Mouse (Mus musculus): ENCODE data around the gene Ephb2. TPM values are rescaled to one million over a fixed set of nuclear protein-coding genes. Genes with fewer than 3 reads are reported as not detected.

Ephb2 gene
- polyA plus RNA-seq, 1 experiment from 2014 or later, result 0.36 TPM

DNA sequence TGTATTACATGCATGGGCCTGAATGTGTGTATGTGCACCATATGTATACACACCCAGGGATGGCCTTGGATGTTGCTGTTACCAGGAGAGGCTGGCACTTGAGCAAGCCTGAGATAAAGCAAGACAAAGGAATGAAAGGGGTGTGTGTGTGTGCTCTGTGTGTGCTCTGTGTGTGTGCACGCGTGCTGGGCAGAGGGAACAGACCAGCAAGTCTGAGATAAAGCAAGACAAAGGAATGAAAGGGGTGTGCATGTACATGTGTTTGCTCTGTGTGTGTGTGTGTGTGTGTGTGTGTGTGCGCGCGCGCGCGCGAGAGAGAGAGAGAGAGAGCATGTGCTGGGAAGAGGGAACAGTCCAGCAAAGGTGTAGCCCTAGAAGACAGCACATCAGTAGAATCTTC lies 125.4 kb downstream of the Ephb2 start:
- Histone ChIP-seq H3K9ac (no peak overlapping the region), H3K4me2 (no peak overlapping the region), H3K27ac (no peak overlapping the region), H3K27me3 (no peaks in the 10 kb centered on the region), H3K36me3 (no peaks in the 10 kb centered on the region), H3K9me3 (replicated peaks) (no peaks in the 10 kb centered on the region), H3K4me1 (replicated peaks) (peaks cover 7% of the 10 kb centered on the region; the same call in 1 of the 2 replicates), H3K4me3 (replicated peaks) (no peak overlapping the region)
- DNase-seq (no peak), ATAC-seq (ENCODE audit: low read depth) (no peak)
- 85% methylated on average over 9 of the region's 9 CpGs for WGBS (ENCODE audit: insufficient replicate concordance)

DNA sequence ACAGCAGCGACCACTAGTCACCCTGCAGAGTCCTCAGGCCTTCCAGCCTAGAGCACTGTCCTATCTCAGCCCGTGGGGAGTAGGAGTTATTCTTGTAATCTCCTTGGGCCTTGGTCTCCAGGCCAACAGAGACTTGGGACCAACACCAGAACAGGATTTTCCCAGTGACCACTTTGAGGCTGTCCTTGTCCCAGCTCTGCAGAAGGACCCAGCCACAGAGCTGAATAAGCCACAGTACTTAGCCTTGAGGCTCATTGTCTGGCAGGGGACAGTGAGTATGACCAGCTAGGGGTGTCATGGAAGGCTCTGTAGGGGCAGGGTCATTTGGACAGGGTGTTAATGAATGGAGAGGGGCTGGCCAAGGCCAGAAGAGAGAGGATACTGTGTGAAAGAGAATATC lies 126.8 kb downstream of the Ephb2 start:
- H3K4me3 ChIP-seq (replicated peaks), result no peak overlapping the region
- 46% methylated on average over 2 of the region's 2 CpGs for WGBS (ENCODE audit: insufficient replicate concordance)
- H3K36me3 ChIP-seq, result no peaks in the 10 kb centered on the region
- H3K27me3 ChIP-seq, result no peaks in the 10 kb centered on the region
- no peak overlapping the region for H3K9ac ChIP-seq
- H3K9me3 ChIP-seq (replicated peaks), result no peaks in the 10 kb centered on the region
- H3K27ac ChIP-seq, result no peak overlapping the region
- DNase-seq, result no peak
- H3K4me2 ChIP-seq, result no peak overlapping the region
- ATAC-seq (ENCODE audit: low read depth), result no peak
- H3K4me1 ChIP-seq (replicated peaks), result peaks cover 7% of the 10 kb centered on the region; the same call in 1 of the 2 replicates

DNA sequence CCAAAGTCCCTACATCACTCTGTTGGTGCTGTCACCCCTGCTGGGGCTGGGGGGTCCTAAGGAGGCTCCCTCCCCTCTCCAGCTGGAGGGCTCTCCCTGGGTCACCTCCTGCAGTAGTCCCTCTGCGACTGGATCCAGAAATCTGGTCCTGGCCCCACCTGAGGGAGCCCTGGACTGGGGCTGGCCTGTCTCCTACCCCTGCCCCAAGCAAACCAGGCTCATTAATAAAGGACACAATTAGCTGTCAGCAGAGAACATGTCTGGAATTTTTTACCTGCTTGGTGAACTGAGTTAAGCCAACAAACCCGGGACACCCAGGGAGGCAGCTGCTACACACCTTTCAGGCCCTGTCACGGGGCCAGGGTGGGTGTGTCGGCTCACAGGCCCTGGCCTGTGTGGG lies 129.1 kb downstream of the Ephb2 start:
- Histone ChIP-seq H3K27ac (no peak overlapping the region), H3K4me1 (replicated peaks) (0 out of 2 replicates have a peak, but pooled peaks cover 1% of the 10 kb centered on the region), H3K4me3 (replicated peaks) (no peak overlapping the region), H3K36me3 (no peaks in the 10 kb centered on the region), H3K4me2 (no peak overlapping the region), H3K9ac (no peak overlapping the region), H3K9me3 (replicated peaks) (no peaks in the 10 kb centered on the region), H3K27me3 (no peaks in the 10 kb centered on the region)
- DNase-seq, result no peak
- ATAC-seq (ENCODE audit: low read depth), result no peak
- WGBS (ENCODE audit: insufficient replicate concordance), result 66% methylated on average over 4 of the region's 4 CpGs

DNA sequence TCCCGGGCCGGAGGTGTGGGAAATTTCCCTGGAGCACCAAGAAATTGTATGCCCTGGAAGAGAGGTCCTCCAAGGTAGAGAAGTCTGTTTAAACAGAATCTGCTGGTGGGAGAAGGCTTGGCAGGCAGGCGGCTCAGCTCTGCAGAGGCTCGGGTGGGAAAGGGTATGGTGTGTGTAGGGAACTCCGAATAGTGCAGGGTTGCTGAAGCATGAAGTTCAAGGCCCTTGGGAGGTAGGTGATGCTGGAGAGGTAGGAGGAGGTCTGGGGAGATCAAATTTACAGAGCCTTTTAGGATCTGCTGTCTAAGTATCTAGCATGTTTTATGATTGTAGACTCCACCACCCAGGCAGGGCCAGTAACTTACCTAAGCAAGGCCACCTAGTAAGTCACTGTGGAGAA lies 130.7 kb downstream of the Ephb2 start:
- WGBS (ENCODE audit: insufficient replicate concordance), result 65% methylated on average over 5 of the region's 5 CpGs
- Histone ChIP-seq H3K36me3 (no peaks in the 10 kb centered on the region), H3K4me3 (replicated peaks) (no peak overlapping the region), H3K27ac (no peak overlapping the region), H3K4me2 (no peak overlapping the region), H3K9me3 (replicated peaks) (no peaks in the 10 kb centered on the region), H3K4me1 (replicated peaks) (no peaks in the 10 kb centered on the region), H3K9ac (no peak overlapping the region), H3K27me3 (no peaks in the 10 kb centered on the region)
- no peak for DNase-seq
- no peak for ATAC-seq (ENCODE audit: low read depth)

DNA sequence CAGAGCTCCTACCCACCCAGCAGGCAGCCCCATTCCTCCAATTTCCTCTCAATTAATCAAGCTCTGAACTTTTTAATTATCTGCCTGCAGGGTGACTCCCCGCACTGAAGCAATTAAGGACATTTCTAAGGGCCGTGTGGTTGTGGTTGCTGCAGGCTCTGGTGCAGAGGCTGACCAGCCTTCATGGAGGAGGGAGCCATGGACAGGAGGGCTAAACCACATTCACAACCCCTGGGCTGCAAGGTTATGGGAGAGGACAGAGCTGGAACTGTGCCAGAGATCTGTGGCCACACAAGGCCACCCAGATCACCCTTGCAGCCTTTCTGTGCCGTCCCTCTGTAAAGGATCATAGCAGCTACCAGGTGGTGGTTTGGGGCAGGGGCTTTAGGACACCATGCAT lies 131.2 kb downstream of the Ephb2 start:
- DNase-seq (no peak), ATAC-seq (ENCODE audit: low read depth) (no peak)
- WGBS (ENCODE audit: insufficient replicate concordance), result 49% methylated on average over 3 of the region's 3 CpGs
- Histone ChIP-seq H3K9me3 (replicated peaks) (no peaks in the 10 kb centered on the region), H3K9ac (no peak overlapping the region), H3K36me3 (no peaks in the 10 kb centered on the region), H3K4me3 (replicated peaks) (no peak overlapping the region), H3K4me1 (replicated peaks) (no peaks in the 10 kb centered on the region), H3K27me3 (no peaks in the 10 kb centered on the region), H3K27ac (no peak overlapping the region), H3K4me2 (no peak overlapping the region)

GRCm38 (mm10) chr4:136703351-136703750 lies 132.4 kb downstream of the Ephb2 start:
- no peak overlapping the region for H3K4me3 ChIP-seq (replicated peaks)
- H3K36me3 ChIP-seq, result no peaks in the 10 kb centered on the region
- no peaks in the 10 kb centered on the region for H3K4me1 ChIP-seq (replicated peaks)
- ATAC-seq (ENCODE audit: low read depth) (no peak), DNase-seq (no peak)
- no peak overlapping the region for H3K27ac ChIP-seq
- no peaks in the 10 kb centered on the region for H3K27me3 ChIP-seq
- H3K4me2 ChIP-seq, result no peak overlapping the region
- H3K9me3 ChIP-seq (replicated peaks), result no peaks in the 10 kb centered on the region
- no peak overlapping the region for H3K9ac ChIP-seq
- WGBS (ENCODE audit: insufficient replicate concordance), result 83% methylated on average over 11 of the region's 11 CpGs

DNA sequence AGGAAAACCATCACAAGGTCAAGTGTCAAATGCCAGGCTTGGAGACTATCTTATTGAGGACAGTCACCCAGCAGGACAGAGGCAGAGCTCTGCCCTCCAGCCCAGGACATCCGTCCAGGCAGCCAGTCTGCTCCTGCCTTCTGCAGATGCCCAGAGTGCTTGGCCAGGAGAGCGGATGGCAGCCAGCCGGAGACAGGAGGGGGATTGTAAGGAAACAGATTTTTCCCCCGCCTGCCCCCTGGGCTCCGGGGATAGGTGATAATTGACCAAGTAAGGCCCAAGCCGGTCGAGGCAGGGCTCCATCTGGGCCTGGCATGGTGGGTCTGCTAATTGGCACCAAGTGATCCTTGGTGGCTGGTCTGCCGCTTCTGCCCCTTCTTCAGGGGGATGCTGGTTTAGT lies 133.3 kb downstream of the Ephb2 start:
- Histone ChIP-seq H3K27me3 (no peaks in the 10 kb centered on the region), H3K9ac (no peak overlapping the region), H3K4me1 (replicated peaks) (no peaks in the 10 kb centered on the region), H3K9me3 (replicated peaks) (no peaks in the 10 kb centered on the region), H3K36me3 (no peaks in the 10 kb centered on the region), H3K4me3 (replicated peaks) (no peak overlapping the region), H3K27ac (no peak overlapping the region), H3K4me2 (no peak overlapping the region)
- ATAC-seq (ENCODE audit: low read depth) (no peak), DNase-seq (no peak)
- 67% methylated on average over 8 of the region's 8 CpGs for WGBS (ENCODE audit: insufficient replicate concordance)

DNA sequence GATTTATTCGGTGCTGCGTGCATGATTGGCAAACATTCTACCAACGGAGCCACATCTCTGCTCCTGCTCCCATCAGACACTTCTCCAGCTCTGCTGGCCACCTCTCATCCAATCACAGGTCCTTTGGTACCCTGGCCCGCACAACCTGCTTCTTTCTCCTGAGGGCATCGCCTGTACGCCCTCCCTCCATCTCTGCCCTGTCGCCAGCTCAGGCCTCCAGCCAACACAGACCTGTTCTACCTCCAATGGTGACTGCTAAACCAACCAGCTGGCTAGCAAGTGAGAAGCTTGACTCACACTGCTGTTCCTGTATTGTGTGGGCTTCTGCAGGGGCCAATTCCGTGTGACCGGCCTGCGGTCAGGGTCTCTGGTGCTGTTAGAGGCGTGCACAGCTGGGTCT lies 134.6 kb downstream of the Ephb2 start:
- no peaks in the 10 kb centered on the region for H3K36me3 ChIP-seq
- no peak for ATAC-seq (ENCODE audit: low read depth)

GRCm38 (mm10) chr4:136699084-136699450 lies 136.7 kb downstream of the Ephb2 start:
- Histone ChIP-seq H3K4me2 (no peak overlapping the region), H3K36me3 (no peaks in the 10 kb centered on the region), H3K9ac (no peak overlapping the region), H3K27ac (no peak overlapping the region), H3K4me3 (replicated peaks) (no peak overlapping the region), H3K27me3 (no peaks in the 10 kb centered on the region), H3K9me3 (replicated peaks) (no peaks in the 10 kb centered on the region), H3K4me1 (replicated peaks) (no peaks in the 10 kb centered on the region)
- ATAC-seq (ENCODE audit: low read depth) (no peak), DNase-seq (no peak)
- WGBS (ENCODE audit: insufficient replicate concordance), result 73% methylated on average over 7 of the region's 7 CpGs

More for the DNA sequence above, 134.6 kb downstream of the Ephb2 start:
- whole genome bisulfite sequencing (ENCODE audit: insufficient replicate concordance), result 84% methylated on average over 11 of the region's 11 CpGs
- no peak overlapping the region for H3K27ac ChIP-seq
- no peak overlapping the region for H3K9ac ChIP-seq
- H3K4me2 ChIP-seq, result no peak overlapping the region
- no peaks in the 10 kb centered on the region for H3K27me3 ChIP-seq
- no peak for DNase-seq
- no peaks in the 10 kb centered on the region for H3K4me1 ChIP-seq (replicated peaks)
- no peak overlapping the region for H3K4me3 ChIP-seq (replicated peaks)
- H3K9me3 ChIP-seq (replicated peaks), result no peaks in the 10 kb centered on the region

DNA sequence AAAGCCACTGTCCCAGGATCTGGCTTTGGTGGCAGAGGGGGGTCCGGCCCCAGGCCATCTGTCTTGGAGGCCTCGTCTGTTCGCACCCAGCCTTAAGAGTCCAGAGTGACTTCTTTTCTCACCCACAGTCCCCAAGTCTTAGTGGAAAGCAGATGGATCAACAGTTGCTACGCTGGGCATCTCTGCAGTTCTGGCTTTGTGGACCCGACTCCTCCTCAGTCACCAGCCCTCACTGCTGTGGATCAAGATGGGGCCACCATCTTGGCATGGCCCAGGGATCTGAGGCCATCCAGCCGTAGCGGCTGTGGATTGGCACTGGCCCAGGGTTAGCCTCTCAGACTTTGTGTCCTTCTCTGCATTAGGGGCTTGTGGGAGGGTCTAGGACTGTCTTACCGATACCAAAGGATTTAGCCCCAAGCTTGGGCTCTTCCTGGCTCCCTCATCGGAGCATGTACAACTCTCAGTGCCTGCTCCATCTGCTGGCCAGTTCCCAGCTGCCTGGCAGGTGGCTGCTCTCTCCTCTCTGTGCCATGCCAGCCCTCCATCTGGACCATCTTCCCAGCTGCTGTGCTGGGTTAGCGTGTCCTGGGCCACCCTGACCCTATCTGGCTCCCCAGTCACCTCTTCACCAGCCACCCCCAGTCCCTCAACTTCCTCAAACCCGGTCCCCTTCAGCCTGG lies 137.2 kb downstream of the Ephb2 start:
- no peak for ATAC-seq (ENCODE audit: low read depth)

DNA sequence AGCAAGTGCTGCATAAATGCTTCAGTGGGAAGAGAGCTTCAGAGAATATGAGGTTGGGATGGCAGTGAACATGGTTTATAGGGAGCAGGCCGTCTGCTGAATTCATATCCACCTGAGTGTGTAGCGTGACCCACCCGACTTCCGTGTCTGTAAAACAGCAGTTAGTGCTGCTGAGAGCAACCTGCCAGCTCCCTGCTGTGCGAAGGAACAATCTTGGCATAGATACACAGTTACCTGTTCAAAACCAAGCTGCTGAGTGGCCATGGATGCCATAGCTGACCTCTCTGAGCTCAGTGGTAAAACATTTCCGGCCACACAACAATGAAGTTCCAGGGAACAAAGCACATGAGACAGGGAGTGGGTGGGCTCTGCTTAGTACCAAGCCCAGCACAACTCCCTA lies 138.5 kb downstream of the Ephb2 start:
- ATAC-seq (ENCODE audit: low read depth) (no peak), DNase-seq (no peak)
- WGBS (ENCODE audit: insufficient replicate concordance), result 78% methylated on average over 6 of the region's 6 CpGs
- Histone ChIP-seq H3K4me2 (no peak overlapping the region), H3K4me3 (replicated peaks) (no peak overlapping the region), H3K27me3 (no peaks in the 10 kb centered on the region), H3K36me3 (no peaks in the 10 kb centered on the region), H3K4me1 (replicated peaks) (no peaks in the 10 kb centered on the region), H3K27ac (no peak overlapping the region), H3K9me3 (replicated peaks) (no peaks in the 10 kb centered on the region), H3K9ac (no peak overlapping the region)

More for the DNA sequence above, 137.2 kb downstream of the Ephb2 start:
- Histone ChIP-seq H3K36me3 (no peaks in the 10 kb centered on the region), H3K27ac (no peak overlapping the region), H3K27me3 (no peaks in the 10 kb centered on the region), H3K4me2 (no peak overlapping the region), H3K4me3 (replicated peaks) (no peak overlapping the region), H3K4me1 (replicated peaks) (no peaks in the 10 kb centered on the region), H3K9ac (no peak overlapping the region), H3K9me3 (replicated peaks) (no peaks in the 10 kb centered on the region)
- whole genome bisulfite sequencing (ENCODE audit: insufficient replicate concordance), result 71% methylated on average over 11 of the region's 11 CpGs
- DNase-seq, result no peak

DNA sequence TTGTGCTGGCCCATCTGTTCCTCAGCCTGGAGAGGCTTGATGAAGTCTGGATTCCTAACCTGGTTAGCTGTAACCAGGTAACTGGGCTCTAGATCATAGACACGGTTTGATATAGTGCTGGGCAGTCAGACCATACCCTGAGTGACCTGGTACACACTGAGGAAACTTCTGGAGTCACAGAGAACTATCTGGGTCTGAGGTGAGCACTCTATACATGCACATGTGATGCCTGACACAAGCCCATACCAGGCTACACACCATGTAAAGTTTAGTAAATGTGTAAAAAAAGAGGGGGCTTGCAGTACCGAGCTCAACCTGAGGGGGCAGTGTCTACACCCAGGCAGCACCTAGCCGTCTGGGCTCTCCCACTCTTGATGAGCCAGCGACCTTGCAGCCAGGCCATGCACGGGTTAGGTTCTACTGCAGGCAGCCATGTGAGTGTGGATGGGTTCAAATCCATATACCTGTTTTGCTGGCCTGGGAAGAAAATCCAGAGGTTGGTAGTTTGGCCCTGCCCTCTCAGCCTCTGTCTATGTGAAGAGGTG lies 139.3 kb downstream of the Ephb2 start:
- no peak overlapping the region for H3K27ac ChIP-seq
- H3K9me3 ChIP-seq (replicated peaks), result no peaks in the 10 kb centered on the region
- ATAC-seq (ENCODE audit: low read depth) (peak; percentile 39; the same call in 1 of the 2 replicates), DNase-seq (peak; percentile 32)
- 17% methylated on average over 5 of the region's 5 CpGs for WGBS (ENCODE audit: insufficient replicate concordance)
- no peaks in the 10 kb centered on the region for H3K27me3 ChIP-seq
- H3K4me3 ChIP-seq (replicated peaks), result no peak overlapping the region
- no peak overlapping the region for H3K4me2 ChIP-seq
- H3K36me3 ChIP-seq, result no peaks in the 10 kb centered on the region
- no peaks in the 10 kb centered on the region for H3K4me1 ChIP-seq (replicated peaks)
- H3K9ac ChIP-seq, result no peak overlapping the region
